Comparison of ENCODE assay signal across 18 mouse cellular contexts in genomic region chr10:67483371-67483770, GRCm38 (mm10). TPM values are rescaled to one million over a fixed set of nuclear protein-coding genes. Genes with fewer than 3 reads are reported as not detected.
DNase-seq lines count a peak whose midpoint lies in the region; ATAC-seq lines count a peak whose summit lies in the region.
"Had no signal": no experiment of that assay in that cellular context is flagged by ENCODE, and none has a peak within 500 bp of the region (broad histone marks: within the 10 kb centered on the region; RNA-seq: fewer than 3 reads in every experiment).

No protein-coding gene starts in this region.

- H3K9ac ChIP-seq in hindbrain, embryonic 14.5 days = no peak overlapping the region
- H3K9ac ChIP-seq: forebrain, embryonic 15.5 days; midbrain, embryonic 15.5 days; stomach, embryonic 15.5 days had no signal

- no peaks in the 10 kb centered on the region for H3K9me3 ChIP-seq in hindbrain, embryonic 14.5 days (ENCODE audit: control insufficient read depth, low read length)
- peaks cover 12% of the 10 kb centered on the region for H3K9me3 ChIP-seq in hindbrain, embryonic 10.5 days
- H3K9me3 ChIP-seq: forebrain, embryonic 15.5 days; midbrain, embryonic 15.5 days; stomach, embryonic 15.5 days had no signal

- H3K4me3 ChIP-seq in hindbrain, embryonic 14.5 days (replicated peaks; ENCODE audit: low read length) = no peak overlapping the region
- no peak overlapping the region for H3K4me3 ChIP-seq in hindbrain, embryonic 10.5 days
- H3K4me3 ChIP-seq: forebrain, embryonic 15.5 days; midbrain, embryonic 15.5 days; stomach, embryonic 15.5 days had no signal

- peak; percentile 34 for DNase-seq in layer of hippocampus, adult 9-11 months
- DNase-seq in layer of hippocampus, postnatal 36 days = no peak
- peak; percentile 71 for DNase-seq in 3T3-L1 (ENCODE audit: low read depth, low spot score)
- DNase-seq in CD4-positive helper T cell, adult 2 months (ENCODE audit: low read depth, low spot score) = peak; percentile 75
- DNase-seq in embryo, embryonic 11 days = no peak
- no peak for DNase-seq in hindbrain, embryonic 14.5 days (ENCODE audit: low spot score)
- no peak for DNase-seq in hindbrain, embryonic 10.5 days (ENCODE audit: low spot score)
- DNase-seq: adrenal gland, postnatal 10 days; gastrocnemius, postnatal 36 days; kidney, postnatal 4 days; left cerebral cortex, postnatal 4 days; lung, adult 18-20 months; thymus, adult 2 months had no signal

- no peaks in the 10 kb centered on the region for H3K4me1 ChIP-seq in hindbrain, embryonic 14.5 days (replicated peaks; ENCODE audit: control insufficient read depth, insufficient read depth, low read length)
- peaks cover 6% of the 10 kb centered on the region; the same call in 1 of the 2 replicates for H3K4me1 ChIP-seq in hindbrain, embryonic 10.5 days (replicated peaks)
- H3K4me1 ChIP-seq: midbrain, embryonic 15.5 days; stomach, embryonic 15.5 days had no signal

- no peaks in the 10 kb centered on the region for H3K27me3 ChIP-seq in hindbrain, embryonic 14.5 days (ENCODE audit: control insufficient read depth, insufficient read depth, low read length)
- no peaks in the 10 kb centered on the region for H3K27me3 ChIP-seq in hindbrain, embryonic 10.5 days (ENCODE audit: insufficient read depth, poor library complexity, severe bottlenecking)
- H3K27me3 ChIP-seq: forebrain, embryonic 15.5 days; midbrain, embryonic 15.5 days; stomach, embryonic 15.5 days had no signal

- ATAC-seq in granulocyte monocyte progenitor cell, adult 5-6 weeks (replicated peaks; ENCODE audit: poor library complexity, severe bottlenecking) = 0 out of 2 replicates have a peak, but pooled peaks have one; percentile 7
- no peak for ATAC-seq in hindbrain, embryonic 14.5 days (ENCODE audit: low FRiP score)
- ATAC-seq: forebrain, embryonic 15.5 days; midbrain, embryonic 15.5 days had no signal

- no peak overlapping the region for H3K4me2 ChIP-seq in hindbrain, embryonic 14.5 days (replicated peaks)
- H3K4me2 ChIP-seq: forebrain, embryonic 15.5 days; midbrain, embryonic 15.5 days; stomach, embryonic 15.5 days had no signal

- H3K27ac ChIP-seq in hindbrain, embryonic 14.5 days = no peak overlapping the region
- H3K27ac ChIP-seq in hindbrain, embryonic 10.5 days = no peak overlapping the region
- H3K27ac ChIP-seq: midbrain, embryonic 15.5 days; stomach, embryonic 15.5 days had no signal

- WGBS in hindbrain, embryonic 14.5 days = 85% methylated on average over 7 of the region's 7 CpGs
- WGBS in hindbrain, embryonic 10.5 days = 83% methylated on average over 7 of the region's 7 CpGs

- H3K36me3 ChIP-seq in hindbrain, embryonic 14.5 days (replicated peaks; ENCODE audit: control insufficient read depth, insufficient read depth) = no peaks in the 10 kb centered on the region
- H3K36me3 ChIP-seq in hindbrain, embryonic 10.5 days = no peaks in the 10 kb centered on the region
- H3K36me3 ChIP-seq: forebrain, embryonic 15.5 days; midbrain, embryonic 15.5 days; stomach, embryonic 15.5 days had no signal

RNA-seq across cellular contexts. Expression of gene Egr2, which starts 51.9 kb away (rescaled TPM):
- total RNA-seq in layer of hippocampus, postnatal 36 days (2021) = 1 to 10 TPM; 1.8 to 4.0 TPM
- not detected in 2 replicates for total RNA-seq in granulocyte monocyte progenitor cell, adult 5-6 weeks (2014; fragmentation: Nextera tagmentation)
- total RNA-seq in granulocyte monocyte progenitor cell, adult 5-6 weeks (2017) = 0.72 and 3.1 TPM in 2 replicates
- polyA plus RNA-seq in hindbrain, embryonic 14.5 days (2014; fragmentation: Nextera tagmentation; extraction: Ambion mirVana) = 1.2 and 1.8 TPM in 2 replicates
- 0.56 and 2.0 TPM in 2 replicates for polyA plus RNA-seq in hindbrain, embryonic 10.5 days (2016; fragmentation: Nextera tagmentation; extraction: Ambion mirVana)
- polyA plus RNA-seq: intestine, embryonic 14.5 days had no signal

Comparison
In these comparisons a context has a peak if more than half of its experiments do, and no peak if none do; other contexts are left out.
1. DNase-seq: peak in layer of hippocampus, adult 9-11 months (single experiment), 3T3-L1 (single experiment) and CD4-positive helper T cell, adult 2 months (single experiment); none in layer of hippocampus, postnatal 36 days (0 of 2), embryo, embryonic 11 days (single experiment), hindbrain, embryonic 14.5 days (single experiment) and hindbrain, embryonic 10.5 days (single experiment).